ENCODE assay signal across 8 mouse cellular contexts in genomic region chr16:30283743-30284337, GRCm38 (mm10). TPM values are rescaled to one million over a fixed set of nuclear protein-coding genes. Genes with fewer than 3 reads are reported as not detected.
DNase-seq lines count a peak whose midpoint lies in the region; ATAC-seq and TF ChIP-seq lines count a peak whose summit lies in the region.

No protein-coding gene starts in this region.

- H3K4me1 ChIP-seq in ES-Bruce4 (ENCODE audit: control insufficient read depth, insufficient read depth, low read length), result peaks cover 13% of the 10 kb centered on the region
- H3K4me1 ChIP-seq in hindbrain, embryonic 10.5 days (replicated peaks), result peaks cover 37% of the 10 kb centered on the region
- H3K4me1 ChIP-seq in limb, embryonic 14.5 days (ENCODE audit: control insufficient read depth, insufficient read depth, low read length), result peaks cover 22% of the 10 kb centered on the region

- 2% methylated on average over 15 of the region's 15 CpGs for WGBS in hindbrain, embryonic 10.5 days
- WGBS in limb, embryonic 14.5 days, result 4% methylated on average over 15 of the region's 15 CpGs

- TF ChIP-seq POLR2A in ES-Bruce4 (IDR thresholded peaks at IDR 0.05; ENCODE audit: insufficient read depth, low read length), result no peak
- TF ChIP-seq POLR2A in limb, embryonic 14.5 days (IDR thresholded peaks at IDR 0.05; ENCODE audit: borderline replicate concordance, extremely low read depth, insufficient read depth, insufficient read length), result no peak

- DNase-seq in cerebellum, adult 11 months, result no peak
- peak; percentile 67 for DNase-seq in embryo, embryonic 11.5 days (ENCODE audit: low read depth, low spot score)
- DNase-seq in hindbrain, embryonic 10.5 days (ENCODE audit: low spot score), result peak; percentile 80
- DNase-seq in limb, embryonic 14.5 days (ENCODE audit: low spot score), result no peak
- peak; percentile 82 for DNase-seq in neural tube, embryonic 10.5 days (ENCODE audit: extremely low spot score, low spot score)
- no peak for DNase-seq in T-cell, adult 2 months (ENCODE audit: low spot score)

- TF ChIP-seq CTCF in ES-Bruce4 (IDR thresholded peaks at IDR 0.05; ENCODE audit: low read depth, low read length), result peak; percentile 58

- no peak for TF ChIP-seq EP300 in ES-Bruce4 (IDR thresholded peaks at IDR 0.05; ENCODE audit: insufficient read depth, low read depth, low read length)

- H3K9ac ChIP-seq in ES-Bruce4 (ENCODE audit: low read depth, poor library complexity, severe bottlenecking), result no peak overlapping the region
- H3K9ac ChIP-seq in limb, embryonic 14.5 days (ENCODE audit: low read depth, low read length, severe bottlenecking), result no peak overlapping the region

- ATAC-seq in cerebellum, adult (ENCODE audit: insufficient number of reproducible peaks, low FRiP score, low TSS enrichment), result peak; percentile 56; the same call in 1 of the 2 replicates
- 0 out of 2 replicates have a peak, but pooled peaks have one; percentile 43 for ATAC-seq in limb, embryonic 14.5 days (ENCODE audit: low FRiP score, low read depth)

- no peaks in the 10 kb centered on the region for H3K27me3 ChIP-seq in ES-Bruce4 (ENCODE audit: control insufficient read depth, insufficient read depth, low read length, poor library complexity, severe bottlenecking)
- H3K27me3 ChIP-seq in hindbrain, embryonic 10.5 days (ENCODE audit: insufficient read depth, poor library complexity, severe bottlenecking), result peaks cover 79% of the 10 kb centered on the region
- peaks cover 7% of the 10 kb centered on the region; the same call in 1 of the 2 replicates for H3K27me3 ChIP-seq in limb, embryonic 14.5 days (ENCODE audit: control insufficient read depth, insufficient read depth, low read length)

- H3K36me3 ChIP-seq in ES-Bruce4 (ENCODE audit: control insufficient read depth, insufficient read depth, low read length, poor library complexity, severe bottlenecking), result no peaks in the 10 kb centered on the region
- no peaks in the 10 kb centered on the region for H3K36me3 ChIP-seq in hindbrain, embryonic 10.5 days
- H3K36me3 ChIP-seq in limb, embryonic 14.5 days (ENCODE audit: control insufficient read depth, insufficient read depth, low read length), result no peaks in the 10 kb centered on the region

- no peaks in the 10 kb centered on the region for H3K9me3 ChIP-seq in ES-Bruce4 (replicated peaks; ENCODE audit: control insufficient read depth, insufficient read depth, low read length, poor library complexity, severe bottlenecking)
- H3K9me3 ChIP-seq in hindbrain, embryonic 10.5 days, result no peaks in the 10 kb centered on the region
- H3K9me3 ChIP-seq in limb, embryonic 14.5 days (ENCODE audit: control insufficient read depth, low read length), result no peaks in the 10 kb centered on the region

- peak overlapping the region; percentile 32 for H3K4me2 ChIP-seq in limb, embryonic 14.5 days (replicated peaks; ENCODE audit: low read depth, low read length, severe bottlenecking)

- peak overlapping the region; percentile 13; the same call in 1 of the 2 replicates for H3K4me3 ChIP-seq in ES-Bruce4 (ENCODE audit: low read depth, low read length)
- H3K4me3 ChIP-seq in hindbrain, embryonic 10.5 days, result peak overlapping the region; percentile 25
- H3K4me3 ChIP-seq in limb, embryonic 14.5 days (replicated peaks; ENCODE audit: low read length), result peak overlapping the region; percentile 10

- no peak overlapping the region for H3K27ac ChIP-seq in ES-Bruce4 (ENCODE audit: insufficient read depth, low read length)
- H3K27ac ChIP-seq in hindbrain, embryonic 10.5 days, result no peak overlapping the region
- H3K27ac ChIP-seq in limb, embryonic 14.5 days (replicated peaks; ENCODE audit: low read depth, low read length), result no peak overlapping the region

RNA-seq across cellular contexts. Expression of gene Lrrc15, which starts 0.8 kb away (rescaled TPM):
- 1.5 and 2.1 TPM in 2 replicates for polyA plus RNA-seq in ES-Bruce4 (2011; ENCODE audit: insufficient read depth, insufficient read length, low read depth, missing spikeins)
- polyA plus RNA-seq in hindbrain, embryonic 10.5 days (2016; fragmentation: Nextera tagmentation; extraction: Ambion mirVana), result 0.24 and 1.2 TPM in 2 replicates
- 1.4 and 1.6 TPM in 2 replicates for polyA plus RNA-seq in limb, embryonic 14.5 days (2012; rRNA removed)
- 1.8 and 1.9 TPM in 2 replicates for polyA plus RNA-seq in limb, embryonic 14.5 days (2014; fragmentation: Nextera tagmentation; extraction: Ambion mirVana)

RNA-seq across cellular contexts. Expression of gene Cpn2, which starts 16.5 kb away (rescaled TPM):
- not detected in 2 replicates for polyA plus RNA-seq in ES-Bruce4 (2011; ENCODE audit: insufficient read depth, insufficient read length, low read depth, missing spikeins)
- polyA plus RNA-seq in hindbrain, embryonic 10.5 days (2016; fragmentation: Nextera tagmentation; extraction: Ambion mirVana), result not detected in 2 replicates
- not detected in 2 replicates for polyA plus RNA-seq in limb, embryonic 14.5 days (2012; rRNA removed)
- not detected in 2 replicates for polyA plus RNA-seq in limb, embryonic 14.5 days (2014; fragmentation: Nextera tagmentation; extraction: Ambion mirVana)

RNA-seq across cellular contexts. Expression of gene Gp5, which starts 26.7 kb away (rescaled TPM):
- polyA plus RNA-seq in ES-Bruce4 (2011; ENCODE audit: insufficient read depth, insufficient read length, low read depth, missing spikeins), result 0.36 TPM in 1 of 2 replicates, not detected in the other
- 1.7 and 1.8 TPM in 2 replicates for polyA plus RNA-seq in hindbrain, embryonic 10.5 days (2016; fragmentation: Nextera tagmentation; extraction: Ambion mirVana)
- polyA plus RNA-seq in limb, embryonic 14.5 days (2012; rRNA removed), result 0.72 and 1.3 TPM in 2 replicates
- polyA plus RNA-seq in limb, embryonic 14.5 days (2014; fragmentation: Nextera tagmentation; extraction: Ambion mirVana), result 0.58 and 0.67 TPM in 2 replicates

Comparison
In these comparisons a context has a peak if more than half of its experiments do, and no peak if none do; other contexts are left out.
1. DNase-seq: peak in embryo, embryonic 11.5 days (single experiment), hindbrain, embryonic 10.5 days (single experiment) and neural tube, embryonic 10.5 days (single experiment); none in cerebellum, adult 11 months (single experiment), limb, embryonic 14.5 days (single experiment) and T-cell, adult 2 months (single experiment).
2. Peak in every context shown above with its lines, with median percentiles within 50 percentile points of each other: H3K4me3 ChIP-seq.